Mouse (Mus musculus) hindbrain, embryonic 14.5 days (tissue): ENCODE data around the gene Tmem38b. TPM values are rescaled to one million over a fixed set of nuclear protein-coding genes. Genes with fewer than 3 reads are reported as not detected.

Experiments
- ATAC-seq: fragments of 200-750 bp; cut with Nextera tagmentation; 2 replicates; pipeline ENCODE4 v1.8.0; 2017; ENCODE audit warnings: moderate number of reproducible peaks, mild to moderate bottlenecking, moderate TSS enrichment, moderate library complexity; ENCODE audit not compliant: low FRiP score
- DNase-seq: peaks from one replicate; pipeline ENCODE4 v3.0.0-alpha.2; 2015; ENCODE audit warnings: low spot score
- H3K27ac ChIP-seq: fragments of 300-500 bp; sonication (generic); 2 replicates; pipeline ENCODE4 v1.5.1; 2014; ENCODE audit warnings: mild to moderate bottlenecking, moderate library complexity
- H3K27me3 ChIP-seq: fragments of 300-500 bp; sonication (generic); 2 replicates; pipeline ENCODE4 v1.6.1; 2014; ENCODE audit warnings: mild to moderate bottlenecking, low read length, mixed read lengths; ENCODE audit not compliant: control insufficient read depth, insufficient read depth
- H3K36me3 ChIP-seq: fragments of 300-500 bp; sonication (generic); replicated peaks from 2 replicates; pipeline ENCODE4 v1.6.1; 2014; ENCODE audit not compliant: control insufficient read depth, insufficient read depth
- H3K4me1 ChIP-seq: fragments of 300-500 bp; sonication (generic); replicated peaks from 2 replicates; pipeline ENCODE4 v1.6.1; 2014; ENCODE audit warnings: antibody characterized with exemption, low read length, mixed read lengths; ENCODE audit not compliant: control insufficient read depth, insufficient read depth
- H3K4me2 ChIP-seq: fragments of 300-500 bp; sonication (generic); replicated peaks from 2 replicates; pipeline ENCODE4 v1.6.1; 2014; ENCODE audit warnings: mild to moderate bottlenecking, moderate library complexity
- H3K4me3 ChIP-seq: fragments of 300-500 bp; sonication (generic); replicated peaks from 2 replicates; pipeline ENCODE4 v1.5.1; 2014; ENCODE audit warnings: mild to moderate bottlenecking, low read length
- H3K9ac ChIP-seq: fragments of 300-500 bp; sonication (generic); 2 replicates; pipeline ENCODE4 v1.6.1; 2014
- H3K9me3 ChIP-seq: fragments of 300-500 bp; sonication (generic); 2 replicates; pipeline ENCODE4 v1.6.1; 2016; ENCODE audit warnings: low read length; ENCODE audit not compliant: control insufficient read depth
- WGBS: fragments of 180-500 bp; shearing (Covaris S2); extraction: QIAGEN DNeasy Blood & Tissue Kit; methylation state at CpG from one replicate; pipeline ENCODE4 v1.1.7; 2014; 5-methylcytosine and 5-hydroxymethylcytosine counted together
- polyA plus RNA-seq: library from polyadenylated mRNA; unstranded; fragments of >200 nt; fragmentation: Nextera tagmentation; extraction: Ambion mirVana; gene quantifications from 2 replicates; pipeline ENCODE4 v1.2.1, GENCODE M21; 2014

Tmem38b gene
- 6.3 and 8.7 TPM in 2 replicates for polyA plus RNA-seq

- no peaks in the 10 kb centered on the region for H3K9me3 ChIP-seq
- peak within 1 kb of the TSS; percentile 66 for H3K4me3 ChIP-seq
- H3K36me3 ChIP-seq: no peaks in the 10 kb centered on the region
- WGBS: under 1% methylated on average over 52 of the region's 55 CpGs
- peak within 1 kb of the TSS; percentile 83 for H3K9ac ChIP-seq
- ATAC-seq: peak; percentile 93
- peak within 1 kb of the TSS; percentile 63 for H3K27ac ChIP-seq
- peak within 1 kb of the TSS; percentile 68 for H3K4me2 ChIP-seq
- no peaks in the 10 kb centered on the region for H3K27me3 ChIP-seq
- H3K4me1 ChIP-seq: 0 out of 2 replicates have a peak, but pooled peaks cover 3% of the 10 kb centered on the region
- peak; percentile 87 for DNase-seq
Observed at GRCm38 (mm10) chr4:53825821-53826605, at the start of gene Tmem38b. Gene Tmem38b (plus strand): TSS chr4:53826045.

GRCm38 (mm10) chr4:53781396-53781795 is 44.4 kb upstream of the Tmem38b start:
- H3K27me3 ChIP-seq: peaks cover 26% of the 10 kb centered on the region
- no peak overlapping the region for H3K4me2 ChIP-seq
- H3K27ac ChIP-seq: no peak overlapping the region
- H3K9me3 ChIP-seq: no peaks in the 10 kb centered on the region
- ATAC-seq (no peak), DNase-seq (no peak)
- H3K4me1 ChIP-seq: 0 out of 2 replicates have a peak, but pooled peaks cover 14% of the 10 kb centered on the region
- 68% methylated on average over 4 of the region's 4 CpGs for WGBS
- H3K4me3 ChIP-seq: no peak overlapping the region
- no peaks in the 10 kb centered on the region for H3K36me3 ChIP-seq
- H3K9ac ChIP-seq: no peak overlapping the region

GRCm38 (mm10) chr4:53782216-53783070 is 43.4 kb upstream of the Tmem38b start:
- DNase-seq (no peak), ATAC-seq (no peak)
- H3K36me3 ChIP-seq: no peaks in the 10 kb centered on the region
- 25% methylated on average over 14 of the region's 14 CpGs for WGBS
- H3K4me1 ChIP-seq: 0 out of 2 replicates have a peak, but pooled peaks cover 14% of the 10 kb centered on the region
- H3K27me3 ChIP-seq: peaks cover 17% of the 10 kb centered on the region
- H3K9me3 ChIP-seq: no peaks in the 10 kb centered on the region
- no peak overlapping the region for H3K4me2 ChIP-seq
- no peak overlapping the region for H3K9ac ChIP-seq
- H3K4me3 ChIP-seq: no peak overlapping the region
- no peak overlapping the region for H3K27ac ChIP-seq

- Histone ChIP-seq H3K27me3 (peaks cover under 1% of the 10 kb centered on the region; the same call in 1 of the 2 replicates), H3K9me3 (no peaks in the 10 kb centered on the region), H3K4me3 (no peak overlapping the region), H3K4me2 (no peak overlapping the region), H3K36me3 (no peaks in the 10 kb centered on the region), H3K27ac (no peak overlapping the region), H3K9ac (no peak overlapping the region), H3K4me1 (no peaks in the 10 kb centered on the region)
- ATAC-seq (no peak), DNase-seq (no peak)
- WGBS: 82% methylated on average over 15 of the region's 15 CpGs
Observed at GRCm38 (mm10) chr4:53785746-53786398, 40.0 kb upstream of the Tmem38b start.

DNA sequence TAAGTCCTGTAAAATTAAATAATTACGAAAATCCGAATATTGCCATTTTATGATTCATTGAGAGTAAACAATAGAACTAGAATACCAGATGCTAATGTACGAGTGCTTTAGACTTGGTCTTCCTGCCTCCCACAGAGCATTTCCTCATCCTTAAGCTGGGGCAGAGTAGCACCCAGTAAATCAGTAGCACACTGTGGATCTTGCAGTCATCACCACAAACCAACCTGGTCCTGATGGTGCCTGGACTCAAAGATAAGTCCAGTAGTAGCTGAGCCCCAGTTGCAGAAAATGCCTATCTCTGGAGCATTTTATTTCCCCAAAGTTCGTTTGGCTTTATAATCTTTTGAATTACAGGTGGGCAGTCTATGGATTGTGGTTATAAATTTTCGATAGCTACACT is 39.0 kb upstream of the Tmem38b start:
- H3K36me3 ChIP-seq: no peaks in the 10 kb centered on the region
- WGBS: 85% methylated on average over 5 of the region's 5 CpGs
- no peaks in the 10 kb centered on the region for H3K4me1 ChIP-seq
- no peaks in the 10 kb centered on the region for H3K9me3 ChIP-seq
- no peak for ATAC-seq
- no peak overlapping the region for H3K9ac ChIP-seq
- H3K4me2 ChIP-seq: no peak overlapping the region
- DNase-seq: no peak
- H3K4me3 ChIP-seq: no peak overlapping the region
- H3K27ac ChIP-seq: no peak overlapping the region
- no peaks in the 10 kb centered on the region for H3K27me3 ChIP-seq

GRCm38 (mm10) chr4:53789346-53789745 is 36.5 kb upstream of the Tmem38b start:
- WGBS: 10% methylated on average over 4 of the region's 4 CpGs
- Histone ChIP-seq H3K9ac (no peak overlapping the region), H3K27me3 (no peaks in the 10 kb centered on the region), H3K4me2 (no peak overlapping the region), H3K36me3 (no peaks in the 10 kb centered on the region), H3K4me1 (no peaks in the 10 kb centered on the region), H3K9me3 (no peaks in the 10 kb centered on the region), H3K27ac (no peak overlapping the region), H3K4me3 (no peak overlapping the region)
- ATAC-seq (no peak), DNase-seq (no peak)

DNA sequence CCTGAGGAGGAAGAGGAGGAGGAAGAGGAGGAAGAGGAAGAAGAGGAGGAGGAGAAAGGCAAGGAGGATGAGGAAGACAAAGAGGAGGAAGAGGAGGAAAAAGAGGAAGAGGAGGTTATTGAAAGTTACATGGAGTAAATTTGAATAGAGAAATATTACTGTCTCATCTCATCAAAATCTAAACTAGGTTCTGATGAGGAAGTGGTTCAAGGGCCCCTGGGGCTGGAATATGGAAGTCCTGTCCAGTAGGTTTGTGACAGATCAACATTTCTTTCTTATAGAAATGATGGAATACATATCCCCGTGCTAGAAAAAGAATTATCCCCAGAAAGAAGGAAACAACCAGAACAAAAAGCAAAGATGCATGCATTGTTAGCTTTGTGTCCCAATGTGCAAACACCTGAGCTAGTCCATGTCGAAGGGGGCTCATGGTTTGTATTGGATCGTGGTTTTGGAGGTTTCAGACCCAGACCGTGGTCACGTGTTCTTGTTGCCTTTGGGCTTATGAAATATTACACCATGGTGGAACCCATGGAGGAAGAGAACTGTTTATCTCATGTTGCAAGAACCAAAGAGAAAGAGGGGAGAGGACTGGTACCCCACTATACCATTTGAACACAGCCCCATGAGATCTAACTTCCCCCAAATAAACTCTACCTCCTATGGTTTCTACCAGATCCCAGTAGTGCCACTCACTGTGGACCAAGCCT is 31.4 kb upstream of the Tmem38b start:
- 95% methylated on average over 5 of the region's 5 CpGs for WGBS
- Histone ChIP-seq H3K27me3 (no peaks in the 10 kb centered on the region), H3K4me3 (no peak overlapping the region), H3K27ac (no peak overlapping the region), H3K4me2 (no peak overlapping the region), H3K9ac (no peak overlapping the region), H3K4me1 (peaks cover 5% of the 10 kb centered on the region; the same call in 1 of the 2 replicates), H3K9me3 (no peaks in the 10 kb centered on the region), H3K36me3 (no peaks in the 10 kb centered on the region)
- DNase-seq (no peak), ATAC-seq (no peak)

DNA sequence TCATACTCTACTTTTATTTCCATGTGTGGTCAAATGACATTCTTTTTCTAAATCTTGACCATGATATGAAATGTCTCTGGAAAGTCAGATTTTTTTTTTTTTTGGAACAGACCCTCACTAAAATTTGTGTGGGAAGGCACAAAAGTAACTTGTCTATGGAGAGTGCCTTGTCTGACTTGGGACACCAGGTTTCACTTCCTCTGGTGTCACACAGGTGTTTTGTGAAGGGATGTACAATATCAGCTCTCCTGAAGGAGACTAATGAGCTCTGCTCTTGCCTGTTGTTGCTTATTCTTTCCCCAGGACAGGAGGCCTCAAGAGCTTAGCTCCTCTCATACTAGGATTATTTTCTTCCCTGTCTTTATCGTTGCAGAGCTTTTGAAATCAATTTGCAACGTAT is 30.8 kb upstream of the Tmem38b start:
- Histone ChIP-seq H3K36me3 (no peaks in the 10 kb centered on the region), H3K4me1 (peaks cover 5% of the 10 kb centered on the region; the same call in 1 of the 2 replicates), H3K27me3 (no peaks in the 10 kb centered on the region), H3K4me2 (no peak overlapping the region), H3K4me3 (no peak overlapping the region), H3K9me3 (no peaks in the 10 kb centered on the region), H3K27ac (no peak overlapping the region), H3K9ac (no peak overlapping the region)
- WGBS: 27% methylated on average over 2 of the region's 2 CpGs
- ATAC-seq (no peak), DNase-seq (no peak)
